Mouse (Mus musculus) kidney, embryonic 16.5 days (tissue): ENCODE results near the gene Fsip1. TPM values are rescaled to one million over a fixed set of nuclear protein-coding genes. Genes with fewer than 3 reads are reported as not detected.

Experiments
- ATAC-seq: fragments of 200-750 bp; cut with Nextera tagmentation; 2 replicates; pipeline ENCODE4 v1.8.0; 2017; ENCODE audit warnings: moderate TSS enrichment; ENCODE audit not compliant: low FRiP score, low TSS enrichment
- H3K27ac ChIP-seq: fragments of 300-500 bp; sonication (generic); 2 replicates; pipeline ENCODE4 v1.5.1; 2014; ENCODE audit warnings: low read length
- H3K27me3 ChIP-seq: fragments of 300-500 bp; sonication (generic); 2 replicates; pipeline ENCODE4 v1.6.1; 2014; ENCODE audit warnings: low read length, control low read depth, mixed read lengths; ENCODE audit not compliant: insufficient read depth
- H3K36me3 ChIP-seq: fragments of 300-500 bp; sonication (generic); 2 replicates; pipeline ENCODE4 v1.6.1; 2014; ENCODE audit warnings: low read length, control low read depth, mixed read lengths; ENCODE audit not compliant: insufficient read depth
- H3K4me1 ChIP-seq: fragments of 300-500 bp; sonication (generic); 2 replicates; pipeline ENCODE4 v1.6.1; 2014; ENCODE audit warnings: low read length, control low read depth, mixed read lengths; ENCODE audit not compliant: insufficient read depth
- H3K4me2 ChIP-seq: fragments of 300-500 bp; sonication (generic); replicated peaks from 2 replicates; pipeline ENCODE4 v1.6.1; 2014; ENCODE audit warnings: low read depth, low read length
- H3K4me3 ChIP-seq: fragments of 300-500 bp; sonication (generic); 2 replicates; pipeline ENCODE4 v1.5.1; 2014; ENCODE audit warnings: mild to moderate bottlenecking, low read length
- H3K9ac ChIP-seq: fragments of 300-500 bp; sonication (generic); replicated peaks from 2 replicates; pipeline ENCODE4 v1.6.1; 2014; ENCODE audit warnings: low read length
- H3K9me3 ChIP-seq: fragments of 300-500 bp; sonication (generic); 2 replicates; pipeline ENCODE4 v1.6.1; 2016; ENCODE audit warnings: low read length, control low read depth
- WGBS: fragments of 180-500 bp; shearing (Covaris S2); extraction: QIAGEN DNeasy Blood & Tissue Kit; methylation state at CpG from one replicate; pipeline ENCODE4 v1.1.7; 2014; 5-methylcytosine and 5-hydroxymethylcytosine counted together
- polyA plus RNA-seq: library from polyadenylated mRNA; unstranded; fragments of >200 nt; fragmentation: Nextera tagmentation; extraction: Ambion mirVana; gene quantifications from 2 replicates; pipeline ENCODE4 v1.2.1, GENCODE M21; 2015

Fsip1 gene
- polyA plus RNA-seq, 1 experiment from 2014 or later = 0.70 TPM

DNA sequence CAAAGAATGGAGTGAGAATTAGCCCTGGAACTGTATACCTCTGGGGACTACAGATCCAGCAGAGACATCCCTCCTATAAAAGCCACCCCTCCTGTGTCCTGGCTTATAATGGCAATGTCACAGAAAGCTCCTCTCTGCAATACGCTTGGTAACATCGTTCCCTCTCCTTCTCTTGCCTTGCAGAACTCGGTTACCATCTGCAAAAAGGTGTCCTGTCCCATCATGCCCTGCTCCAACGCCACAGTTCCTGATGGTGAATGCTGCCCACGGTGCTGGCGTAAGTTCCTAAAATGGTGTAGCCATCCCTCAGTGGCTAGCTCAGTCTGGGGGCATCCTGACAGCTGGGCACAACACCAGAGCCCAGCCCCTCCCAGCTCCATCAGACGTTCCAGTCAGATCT, 141.1 kb downstream of the Fsip1 start:
- 82% methylated on average over 7 of the region's 7 CpGs for WGBS
- no peaks in the 10 kb centered on the region; the same call in 1 of the 2 replicates for H3K27me3 ChIP-seq
- no peak for ATAC-seq

DNA sequence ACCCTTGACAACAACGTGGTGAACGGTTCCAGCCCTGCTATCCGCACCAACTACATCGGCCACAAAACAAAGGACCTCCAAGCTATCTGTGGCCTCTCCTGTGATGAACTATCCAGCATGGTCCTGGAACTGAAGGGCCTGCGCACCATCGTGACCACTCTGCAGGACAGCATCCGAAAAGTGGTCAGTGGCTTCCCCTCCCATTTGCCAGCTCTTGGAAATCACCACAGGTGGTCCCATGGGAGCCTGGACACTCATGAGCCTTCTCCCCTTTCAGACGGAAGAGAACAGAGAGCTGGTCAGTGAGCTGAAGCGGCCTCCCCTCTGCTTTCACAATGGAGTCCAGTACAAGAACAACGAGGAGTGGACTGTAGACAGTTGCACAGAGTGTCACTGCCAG, 142.1 kb downstream of the Fsip1 start:
- peak overlapping the region; percentile 96 for H3K4me2 ChIP-seq
- peak overlapping the region; percentile 51 for H3K9ac ChIP-seq
- H3K4me3 ChIP-seq = peak overlapping the region; percentile 72
- no peaks in the 10 kb centered on the region; the same call in 1 of the 2 replicates for H3K27me3 ChIP-seq
- H3K27ac ChIP-seq = peak overlapping the region; percentile 1; the same call in 1 of the 2 replicates
- H3K4me1 ChIP-seq = peaks cover 52% of the 10 kb centered on the region
- WGBS = 69% methylated on average over 10 of the region's 10 CpGs
- H3K36me3 ChIP-seq = peaks cover 41% of the 10 kb centered on the region
- H3K9me3 ChIP-seq = no peaks in the 10 kb centered on the region
- ATAC-seq = no peak

More for the DNA sequence above, 141.1 kb downstream of the Fsip1 start:
- Histone ChIP-seq H3K9me3 (no peaks in the 10 kb centered on the region), H3K9ac (peak overlapping the region; percentile 26; the same call in 1 of the 2 replicates), H3K4me1 (peaks cover 46% of the 10 kb centered on the region), H3K4me3 (no peak overlapping the region), H3K27ac (no peak overlapping the region), H3K4me2 (no peak overlapping the region), H3K36me3 (peaks cover 51% of the 10 kb centered on the region)

DNA sequence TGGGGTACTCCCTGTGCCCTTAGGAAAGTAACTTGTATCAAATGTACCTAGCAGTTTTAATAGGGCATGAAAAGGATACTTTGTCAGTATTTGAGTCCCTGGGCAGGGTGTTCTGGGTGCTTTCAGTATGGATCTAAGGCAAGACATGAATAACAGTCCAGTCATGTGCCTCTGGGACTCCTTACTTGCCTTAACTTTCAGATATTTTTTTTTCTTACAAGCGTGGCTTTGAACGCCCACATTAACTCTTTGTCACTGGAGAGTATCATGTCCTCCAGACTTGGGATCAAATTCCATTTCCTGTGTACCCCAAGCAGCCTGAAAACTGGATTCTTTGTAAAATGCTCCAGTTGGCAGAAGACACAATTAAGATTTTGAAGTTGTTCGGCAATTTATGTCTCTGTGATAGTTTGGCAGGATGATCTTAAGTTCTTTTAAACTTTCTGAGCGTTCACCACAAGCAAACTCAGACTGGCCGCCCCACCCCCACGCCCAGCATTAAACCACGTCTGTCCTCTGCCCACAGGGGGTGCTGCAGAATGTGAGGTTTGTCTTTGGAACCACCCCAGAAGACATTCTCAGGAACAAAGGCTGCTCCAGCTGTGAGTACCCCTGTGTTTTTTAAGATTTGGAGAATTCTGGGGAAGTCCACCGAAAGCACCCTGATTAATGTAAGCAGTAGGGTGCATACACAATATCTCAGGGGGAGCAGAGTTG, 142.8 kb downstream of the Fsip1 start:
- peak overlapping the region; percentile 51 for H3K9ac ChIP-seq

DNA sequence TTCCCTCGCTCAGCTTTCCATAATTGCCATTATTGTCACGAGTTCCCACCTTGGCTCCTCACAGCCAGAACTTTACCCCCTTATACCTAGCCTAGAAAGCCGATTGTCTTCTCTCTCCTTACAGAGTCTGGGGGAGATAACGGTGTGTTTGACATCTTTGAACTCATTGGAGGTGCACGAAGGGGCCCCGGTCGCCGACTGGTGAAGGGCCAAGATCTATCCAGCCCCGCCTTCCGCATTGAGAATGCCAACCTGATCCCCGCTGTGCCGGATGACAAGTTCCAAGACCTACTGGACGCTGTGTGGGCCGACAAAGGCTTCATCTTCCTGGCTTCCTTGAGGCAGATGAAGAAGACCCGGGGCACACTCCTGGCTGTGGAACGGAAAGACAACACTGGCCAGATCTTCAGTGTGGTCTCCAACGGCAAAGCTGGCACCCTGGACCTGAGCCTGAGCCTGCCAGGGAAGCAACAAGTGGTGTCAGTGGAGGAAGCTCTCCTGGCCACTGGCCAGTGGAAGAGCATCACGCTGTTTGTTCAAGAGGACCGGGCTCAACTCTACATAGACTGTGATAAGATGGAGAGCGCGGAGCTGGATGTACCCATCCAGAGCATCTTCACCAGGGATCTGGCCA, 143.8 kb downstream of the Fsip1 start:
- H3K4me2 ChIP-seq = peak overlapping the region; percentile 96
- 0 out of 2 replicates have a peak overlapping the region, but pooled peaks have one; percentile 29 for H3K27ac ChIP-seq
- H3K27me3 ChIP-seq = no peaks in the 10 kb centered on the region; the same call in 1 of the 2 replicates
- peak overlapping the region; percentile 81 for H3K9ac ChIP-seq
- 59% methylated on average over 21 of the region's 21 CpGs for WGBS
- ATAC-seq = no peak
- H3K36me3 ChIP-seq = peaks cover 24% of the 10 kb centered on the region
- peaks cover 45% of the 10 kb centered on the region for H3K4me1 ChIP-seq
- no peaks in the 10 kb centered on the region for H3K9me3 ChIP-seq
- H3K4me3 ChIP-seq = peak overlapping the region; percentile 72

More for the DNA sequence above, 142.8 kb downstream of the Fsip1 start:
- WGBS = 33% methylated on average over 8 of the region's 8 CpGs
- H3K27ac ChIP-seq = peak overlapping the region; percentile 19
- H3K27me3 ChIP-seq = no peaks in the 10 kb centered on the region; the same call in 1 of the 2 replicates
- H3K4me2 ChIP-seq = peak overlapping the region; percentile 96
- H3K9me3 ChIP-seq = no peaks in the 10 kb centered on the region
- ATAC-seq = no peak
- H3K4me1 ChIP-seq = peaks cover 52% of the 10 kb centered on the region
- H3K36me3 ChIP-seq = peaks cover 34% of the 10 kb centered on the region
- peak overlapping the region; percentile 72 for H3K4me3 ChIP-seq

DNA sequence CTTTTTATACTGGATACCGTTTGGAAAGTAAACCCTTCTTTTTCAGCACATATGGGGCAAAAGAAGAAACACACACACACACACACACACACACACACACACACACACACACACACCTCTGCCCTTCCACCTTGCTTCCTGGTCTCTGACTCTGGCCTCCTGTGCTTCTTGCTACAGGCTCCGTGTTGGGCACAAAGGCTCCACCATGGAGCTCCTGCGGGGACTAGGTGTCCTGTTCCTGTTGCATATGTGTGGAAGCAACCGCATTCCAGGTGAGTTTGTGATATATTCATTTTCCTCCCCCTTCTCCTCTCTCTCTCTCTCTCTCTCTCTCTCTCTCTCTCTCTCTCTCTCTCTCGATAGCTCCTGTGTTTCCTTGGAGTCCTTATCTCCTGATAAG, 144.3 kb downstream of the Fsip1 start:
- Histone ChIP-seq H3K4me2 (peak overlapping the region; percentile 96), H3K4me3 (peak overlapping the region; percentile 72), H3K9ac (peak overlapping the region; percentile 81), H3K27ac (no peak overlapping the region), H3K36me3 (peaks cover 19% of the 10 kb centered on the region), H3K27me3 (no peaks in the 10 kb centered on the region; the same call in 1 of the 2 replicates), H3K4me1 (peaks cover 45% of the 10 kb centered on the region), H3K9me3 (no peaks in the 10 kb centered on the region)
- no peak for ATAC-seq
- WGBS = 10% methylated on average over 5 of the region's 5 CpGs

DNA sequence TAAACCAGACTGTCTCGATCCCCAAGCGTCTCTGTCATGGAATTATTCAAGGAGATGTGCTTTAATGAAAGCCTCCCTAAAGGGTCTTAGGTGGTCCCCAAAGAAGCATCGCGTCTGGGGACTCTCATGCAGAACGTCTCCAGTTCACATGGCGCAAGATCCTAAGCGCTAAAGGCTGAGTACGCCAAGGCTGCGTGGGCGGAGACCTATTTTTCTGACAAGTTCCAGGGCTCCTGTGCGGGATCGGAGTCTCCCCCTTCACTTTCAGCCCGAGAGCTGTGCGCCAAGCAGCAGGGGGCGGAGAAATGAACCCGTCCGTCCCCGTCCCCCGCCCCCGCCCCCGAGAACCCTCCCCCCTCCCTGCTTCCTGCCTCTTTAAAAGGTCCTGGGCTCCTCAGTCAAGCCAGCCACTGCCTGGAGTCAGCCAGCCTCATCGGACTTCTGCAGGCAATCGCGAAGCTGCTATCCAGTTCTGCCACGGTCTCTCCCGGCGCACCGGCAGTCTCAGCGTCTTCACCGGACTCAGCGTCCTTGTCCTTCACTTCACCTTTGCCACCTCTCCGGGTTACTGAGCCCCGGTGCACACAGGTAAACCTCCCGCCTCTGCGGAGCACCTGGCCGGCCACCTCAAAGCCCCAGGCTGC, 145.2 kb downstream of the Fsip1 start, which contains the start of gene Thbs1:
TSS of gene Thbs1 (plus strand) at position 389 of the 644 bp plus-strand sequence.
- H3K36me3 ChIP-seq = peaks cover 14% of the 10 kb centered on the region
- ATAC-seq = peak; percentile 89
- under 1% methylated on average over 34 of the region's 36 CpGs for WGBS

DNA sequence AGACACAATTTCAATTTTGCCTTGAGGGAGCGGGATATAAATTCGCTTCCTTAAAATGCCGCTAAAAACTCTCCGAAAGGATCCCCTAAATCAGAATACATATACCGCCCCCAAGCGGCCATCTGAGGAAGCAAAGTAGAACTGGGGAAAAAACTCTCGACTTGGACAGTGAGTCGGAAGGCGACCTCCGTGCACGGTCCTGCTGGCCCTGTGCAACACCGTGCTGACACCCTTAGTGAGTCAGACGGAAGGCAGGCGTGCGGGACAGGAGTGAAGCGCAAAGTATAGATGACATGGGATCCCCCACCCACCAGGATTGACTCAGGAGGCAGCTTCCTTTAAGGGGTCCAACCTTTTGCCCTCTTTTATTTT, 145.7 kb downstream of the Fsip1 start:
- peak overlapping the region; percentile 81 for H3K9ac ChIP-seq
- no peaks in the 10 kb centered on the region; the same call in 1 of the 2 replicates for H3K27me3 ChIP-seq
- H3K4me2 ChIP-seq = peak overlapping the region; percentile 96
- ATAC-seq = peak; percentile 90
- H3K36me3 ChIP-seq = peaks cover 9% of the 10 kb centered on the region
- H3K4me1 ChIP-seq = peaks cover 43% of the 10 kb centered on the region
- whole genome bisulfite sequencing = under 1% methylated on average over 16 of the region's 16 CpGs
- peak overlapping the region; percentile 72 for H3K4me3 ChIP-seq
- H3K27ac ChIP-seq = peak overlapping the region; percentile 87
- no peaks in the 10 kb centered on the region for H3K9me3 ChIP-seq

More for the DNA sequence above, 145.2 kb downstream of the Fsip1 start, which contains the start of gene Thbs1:
- Histone ChIP-seq H3K27me3 (no peaks in the 10 kb centered on the region; the same call in 1 of the 2 replicates), H3K4me3 (peak within 1 kb of the TSS; percentile 72), H3K4me2 (peak within 1 kb of the TSS; percentile 96), H3K27ac (peak within 1 kb of the TSS; percentile 87), H3K9me3 (no peaks in the 10 kb centered on the region), H3K4me1 (peaks cover 45% of the 10 kb centered on the region), H3K9ac (peak within 1 kb of the TSS; percentile 81)

DNA sequence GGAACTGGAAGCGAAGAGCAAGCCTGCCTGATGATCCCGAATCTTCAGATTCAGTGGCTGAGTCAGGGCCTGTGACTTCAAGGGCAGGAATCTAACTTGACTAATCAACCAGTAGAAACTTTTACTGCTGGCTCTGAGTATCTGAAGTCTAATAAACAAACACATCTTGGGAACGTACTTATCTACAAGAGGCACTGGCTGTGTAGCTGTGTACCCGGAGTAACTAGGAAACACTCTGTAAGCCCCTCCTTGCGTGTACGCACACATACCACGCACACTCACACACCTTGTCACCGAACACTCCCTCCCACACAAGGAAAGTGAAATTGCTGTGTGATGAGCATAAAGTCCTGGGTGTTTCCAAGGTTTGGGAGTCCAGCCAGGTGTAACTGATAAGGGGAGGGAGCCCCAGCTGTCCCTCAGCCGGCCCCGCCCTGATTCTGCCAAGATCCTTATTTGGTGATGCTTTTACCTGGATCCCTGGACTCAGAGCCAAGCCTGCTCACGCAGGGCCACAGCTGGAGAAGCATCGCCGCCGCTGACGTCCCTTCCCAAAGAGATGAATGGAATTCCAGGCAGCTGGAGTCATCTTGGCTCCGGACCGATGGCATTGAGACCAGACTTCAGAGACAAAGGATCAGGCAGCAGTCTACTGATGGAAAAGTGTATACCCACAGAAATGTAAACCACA, 146.4 kb downstream of the Fsip1 start:
- 35% methylated on average over 17 of the region's 17 CpGs for WGBS
- H3K27ac ChIP-seq = no peak overlapping the region

DNA sequence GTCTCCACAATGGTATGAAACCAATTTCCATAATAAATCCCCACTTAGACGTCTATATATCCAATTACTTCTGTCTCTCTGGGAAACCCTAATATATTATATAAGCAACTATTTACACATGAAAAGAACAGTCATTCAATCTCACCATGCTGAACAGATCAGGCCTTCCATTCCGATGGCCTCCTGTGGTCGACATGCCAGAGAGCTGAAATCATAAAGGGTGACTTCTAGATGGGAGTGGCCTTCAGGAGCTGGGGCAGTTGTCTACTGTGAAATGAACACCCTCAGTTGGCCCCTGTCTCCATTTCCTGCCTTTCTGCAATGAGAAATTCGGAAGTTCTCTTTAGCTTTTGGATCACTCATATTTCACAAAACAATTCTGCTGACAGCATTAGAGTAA, 154.6 kb downstream of the Fsip1 start:
- Histone ChIP-seq H3K4me2 (no peak overlapping the region), H3K9me3 (no peaks in the 10 kb centered on the region), H3K36me3 (no peaks in the 10 kb centered on the region), H3K27ac (no peak overlapping the region), H3K4me3 (no peak overlapping the region), H3K4me1 (no peaks in the 10 kb centered on the region), H3K27me3 (no peaks in the 10 kb centered on the region), H3K9ac (no peak overlapping the region)
- ATAC-seq = no peak
- 48% methylated on average over 4 of the region's 4 CpGs for WGBS

More for the DNA sequence above, 146.4 kb downstream of the Fsip1 start:
- Histone ChIP-seq H3K9ac (peak overlapping the region; percentile 56), H3K4me1 (peaks cover 36% of the 10 kb centered on the region), H3K4me2 (peak overlapping the region; percentile 96), H3K36me3 (peaks cover 2% of the 10 kb centered on the region; the same call in 1 of the 2 replicates), H3K9me3 (no peaks in the 10 kb centered on the region), H3K27me3 (no peaks in the 10 kb centered on the region; the same call in 1 of the 2 replicates), H3K4me3 (peak overlapping the region; percentile 72)
- ATAC-seq = no peak
